Mouse (Mus musculus) MEL (cell line): ENCODE data around the gene Ap1s3. TPM values are rescaled to one million over a fixed set of nuclear protein-coding genes. Genes with fewer than 3 reads are reported as not detected.

Source experiments
- DNase-seq: peaks from one replicate; pipeline ENCODE4 v3.0.0; 2011; ENCODE audit warnings: low read depth, low spot score
- H3K27ac ChIP-seq: 2 replicates; pipeline ENCODE4 v1.5.1; 2012; ENCODE audit warnings: low read depth, mild to moderate bottlenecking, control low read depth, low read length, moderate library complexity; ENCODE audit not compliant: control insufficient read depth
- H3K27me3 ChIP-seq, 2 experiments: fragments of 150-350 bp in 1 of 2; sonication (generic) in 1 of 2; 2 replicates each; pipeline ENCODE4 v1.6.1; 2012; ENCODE audit warnings: low read length in 2 of 2, mild to moderate bottlenecking in 2 of 2, improper control_type of control experiment in 1 of 2, moderate library complexity in 1 of 2; ENCODE audit not compliant: insufficient read depth in 2 of 2, control insufficient read depth in 1 of 2
- H3K36me3 ChIP-seq, 2 experiments: 2 replicates each; pipeline ENCODE4 v1.6.1; 2012 to 2014; ENCODE audit warnings: low read length in 2 of 2, improper control_type of control experiment in 1 of 2, inconsistent platforms in 1 of 2, mild to moderate bottlenecking in 1 of 2; ENCODE audit not compliant: insufficient read depth in 2 of 2, control insufficient read depth in 1 of 2
- H3K4me1 ChIP-seq, 2 experiments: fragments of 150-350 bp in 1 of 2; sonication (generic) in 1 of 2; 2 replicates each; pipeline ENCODE4 v1.6.1; 2012; ENCODE audit warnings: low read length in 2 of 2, improper control_type of control experiment in 1 of 2, mild to moderate bottlenecking in 1 of 2; ENCODE audit not compliant: insufficient read depth in 2 of 2, control insufficient read depth in 1 of 2
- H3K4me3 ChIP-seq, 2 experiments: fragments of 150-350 bp in 1 of 2; sonication (generic) in 1 of 2; 2 replicates each; pipeline ENCODE4 v1.5.1; 2012; ENCODE audit warnings: low read depth in 2 of 2, low read length in 2 of 2, mild to moderate bottlenecking in 2 of 2, moderate library complexity in 2 of 2, control low read depth in 1 of 2, improper control_type of control experiment in 1 of 2; ENCODE audit not compliant: control insufficient read depth in 1 of 2, insufficient read depth in 1 of 2
- H3K79me2 ChIP-seq: 2 replicates; pipeline ENCODE4 v1.6.1; 2012; ENCODE audit warnings: mild to moderate bottlenecking, low read length, moderate library complexity; ENCODE audit not compliant: control insufficient read depth, poor library complexity, insufficient read depth
- H3K9ac ChIP-seq: 2 replicates; pipeline ENCODE4 v1.6.1; 2012; ENCODE audit warnings: low read depth, mild to moderate bottlenecking, control low read depth, low read length, moderate library complexity; ENCODE audit not compliant: control insufficient read depth, poor library complexity, severe bottlenecking
- H3K9me3 ChIP-seq: fragments of 150-350 bp; sonication (generic); replicated peaks from 2 replicates; pipeline ENCODE4 v1.6.1; 2012; ENCODE audit warnings: mild to moderate bottlenecking, low read length, improper control_type of control experiment, moderate library complexity; ENCODE audit not compliant: insufficient read depth
- CHD2 ChIP-seq: IDR thresholded peaks from 2 replicates; pipeline ENCODE4 v1.6.1; 2011; ENCODE audit warnings: low read length, improper control_type of control experiment
- CTCF ChIP-seq, 3 experiments: IDR thresholded peaks in 2 of 3; conservative IDR thresholded peaks in 1 of 3; 2 replicates each; pipeline ENCODE4 v1.5.1; 2011 to 2012; ENCODE audit warnings: low read length in 3 of 3, low read depth in 2 of 3, mild to moderate bottlenecking in 2 of 3, improper control_type of control experiment in 1 of 3, inconsistent platforms in 1 of 3, mixed read lengths in 1 of 3, moderate library complexity in 1 of 3; ENCODE audit not compliant: control insufficient read depth in 1 of 3, insufficient read depth in 1 of 3, poor library complexity in 1 of 3, severe bottlenecking in 1 of 3
- E2F4 ChIP-seq: IDR thresholded peaks from 2 replicates; pipeline ENCODE4 v1.6.1; 2011; ENCODE audit warnings: low read depth, low read length, improper control_type of control experiment, borderline replicate concordance
- EP300 ChIP-seq, 2 experiments: IDR thresholded peaks; 2 replicates each; pipeline ENCODE4 v1.6.1; 2011; ENCODE audit warnings: improper control_type of control experiment in 2 of 2, low read length in 2 of 2, low read depth in 1 of 2, mild to moderate bottlenecking in 1 of 2
- ETS1 ChIP-seq: IDR thresholded peaks from 2 replicates; pipeline ENCODE4 v1.6.1; 2012; ENCODE audit warnings: low read depth, mild to moderate bottlenecking, inconsistent platforms, low read length, improper control_type of control experiment, moderate library complexity
- HCFC1 ChIP-seq: IDR thresholded peaks from 2 replicates; pipeline ENCODE4 v1.6.1; 2012; ENCODE audit warnings: low read depth, mild to moderate bottlenecking, inconsistent platforms, low read length, improper control_type of control experiment, moderate library complexity
- JUND ChIP-seq: IDR thresholded peaks from 2 replicates; pipeline ENCODE4 v1.6.1; 2011; ENCODE audit warnings: low read depth, mild to moderate bottlenecking, improper control_type of control experiment, low read length
- KAT2A ChIP-seq: conservative IDR thresholded peaks from 2 replicates; pipeline ENCODE4 v1.6.1; 2012; ENCODE audit warnings: low read depth, low read length, improper control_type of control experiment, inconsistent platforms
- MAZ ChIP-seq: IDR thresholded peaks from 2 replicates; pipeline ENCODE4 v1.6.1; 2012; ENCODE audit warnings: low read depth, mild to moderate bottlenecking, inconsistent platforms, low read length, improper control_type of control experiment
- MYB ChIP-seq: IDR thresholded peaks from 2 replicates; pipeline ENCODE4 v1.6.1; 2011; ENCODE audit warnings: mild to moderate bottlenecking, low read depth, low read length, improper control_type of control experiment
- NRF1 ChIP-seq: IDR thresholded peaks from 2 replicates; pipeline ENCODE4 v1.6.1; 2014; ENCODE audit warnings: low read depth, mild to moderate bottlenecking, inconsistent platforms, low read length, improper control_type of control experiment, moderate library complexity; ENCODE audit not compliant: poor library complexity, insufficient read depth, severe bottlenecking
- POLR2AphosphoS5 ChIP-seq: IDR thresholded peaks from 2 replicates; pipeline ENCODE4 v1.6.1; 2012; ENCODE audit warnings: low read depth, borderline replicate concordance, mild to moderate bottlenecking, inconsistent platforms, low read length, moderate library complexity, mixed read lengths
- RAD21 ChIP-seq: IDR thresholded peaks from 2 replicates; pipeline ENCODE4 v1.6.1; 2011; ENCODE audit warnings: mild to moderate bottlenecking, low read depth, low read length, improper control_type of control experiment
- RCOR1 ChIP-seq: IDR thresholded peaks from 2 replicates; pipeline ENCODE4 v1.6.1; 2012; ENCODE audit warnings: low read depth, mild to moderate bottlenecking, inconsistent platforms, low read length, improper control_type of control experiment
- SIN3A ChIP-seq: IDR thresholded peaks from 2 replicates; pipeline ENCODE4 v1.6.1; 2012; ENCODE audit warnings: low read length, improper control_type of control experiment, inconsistent platforms
- UBTF ChIP-seq: IDR thresholded peaks from 2 replicates; pipeline ENCODE4 v1.6.1; 2012; ENCODE audit warnings: low read depth, mild to moderate bottlenecking, inconsistent platforms, low read length, improper control_type of control experiment, moderate library complexity, borderline replicate concordance; ENCODE audit not compliant: insufficient read depth
- USF1 ChIP-seq: IDR thresholded peaks from 2 replicates; pipeline ENCODE4 v1.6.1; 2014; ENCODE audit warnings: low read depth, mild to moderate bottlenecking, inconsistent platforms, low read length, improper control_type of control experiment, moderate library complexity
- USF2 ChIP-seq, 2 experiments: IDR thresholded peaks; 2 replicates each; pipeline ENCODE4 v1.6.1; 2011 to 2012; ENCODE audit warnings: improper control_type of control experiment in 2 of 2, low read length in 2 of 2, borderline replicate concordance in 1 of 2, inconsistent platforms in 1 of 2, low read depth in 1 of 2, mild to moderate bottlenecking in 1 of 2; ENCODE audit not compliant: insufficient read depth in 1 of 2
- ZC3H11A ChIP-seq: IDR thresholded peaks from 2 replicates; pipeline ENCODE4 v1.6.1; 2012; ENCODE audit warnings: low read depth, mild to moderate bottlenecking, inconsistent platforms, low read length, improper control_type of control experiment
- ZKSCAN1 ChIP-seq: IDR thresholded peaks from 2 replicates; pipeline ENCODE4 v1.6.1; 2012; ENCODE audit warnings: low read depth, mild to moderate bottlenecking, inconsistent platforms, low read length, improper control_type of control experiment, moderate library complexity
- ZNF384 ChIP-seq: IDR thresholded peaks from 2 replicates; pipeline ENCODE4 v1.6.1; 2012; ENCODE audit warnings: low read depth, mild to moderate bottlenecking, inconsistent platforms, low read length, improper control_type of control experiment
- polyA plus RNA-seq, 2 experiments: library from polyadenylated mRNA; stranded (reverse) in 1 of 2; unstranded in 1 of 2; fragments of >175 nt in 1 of 2; fragments of >200 nt in 1 of 2; gene quantifications; 2 replicates each; pipeline versions ENCODE4 v1.2.1 to v1.2.4; 2012; ENCODE audit warnings: low replicate concordance in 2 of 2, low read depth in 1 of 2; ENCODE audit not compliant: insufficient read length in 2 of 2, insufficient read depth in 1 of 2, missing spikeins in 1 of 2
- total RNA-seq: library from RNA; depleted of rRNA; stranded (reverse); fragments of 300-350 nt; gene quantifications from 2 replicates; pipeline ENCODE4 v1.2.3, GENCODE M21; 2012

Gene Ap1s3
- total and polyA plus RNA-seq, 3 experiments: 4.3 to 50.6 (median 19.0) TPM

DNA sequence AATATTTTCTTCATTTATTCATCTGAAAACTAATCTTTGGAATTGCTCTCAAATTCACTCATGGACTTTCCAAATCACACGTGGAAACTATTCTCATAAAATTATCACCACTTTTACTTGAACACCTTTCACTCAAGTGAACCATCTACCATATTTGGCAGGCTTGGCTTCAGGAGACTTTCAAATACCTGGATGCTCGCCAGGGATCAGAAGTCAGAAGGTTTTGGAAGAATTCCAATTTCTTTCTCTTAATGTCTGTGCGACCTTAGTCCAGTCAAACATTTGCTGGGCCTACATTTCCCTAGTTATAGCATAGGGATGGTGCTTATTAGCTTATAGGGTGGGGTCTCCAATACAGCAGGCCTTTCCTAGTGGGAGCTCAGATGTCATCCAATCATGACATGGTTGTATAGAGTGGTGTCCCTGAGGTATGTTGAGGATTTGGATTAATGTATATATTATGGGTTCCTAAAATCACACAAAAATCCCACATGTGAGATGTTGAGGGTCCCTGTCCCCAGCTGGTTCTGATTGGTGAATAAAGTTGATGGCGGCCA, 79.0 kb downstream of the Ap1s3 start:
- Histone ChIP-seq H3K27ac (no peak overlapping the region), H3K4me3 (no peak overlapping the region), H3K79me2 (no peaks in the 10 kb centered on the region), H3K4me1 (no peaks in the 10 kb centered on the region), H3K9me3 (no peaks in the 10 kb centered on the region), H3K27me3 (no peaks in the 10 kb centered on the region), H3K36me3 (no peaks in the 10 kb centered on the region), H3K9ac (no peak overlapping the region)
- no peak for DNase-seq
- TF ChIP-seq ZKSCAN1 (no peak), MAZ (no peak), USF1 (no peak), SIN3A (no peak)

DNA sequence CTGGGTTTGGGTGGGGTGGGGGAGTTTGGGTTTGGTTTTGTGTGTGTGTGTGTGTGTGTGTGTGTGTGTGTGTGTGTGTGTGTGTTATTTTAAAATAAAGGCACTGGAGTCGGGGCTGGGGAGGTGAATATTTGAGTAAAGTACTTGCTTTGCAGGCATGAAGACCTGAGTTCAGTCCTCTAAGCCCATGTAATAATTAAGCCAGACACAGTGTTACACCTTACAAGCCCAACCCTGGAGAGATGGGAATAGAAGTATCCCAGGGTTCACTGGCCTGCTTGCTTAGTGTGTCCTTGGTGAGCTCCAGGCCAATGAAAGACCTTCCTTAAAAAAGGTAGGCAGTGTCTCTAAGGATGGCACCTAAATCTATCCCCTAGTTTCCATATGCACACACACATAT, 80.7 kb downstream of the Ap1s3 start:
- no peaks in the 10 kb centered on the region for H3K79me2 ChIP-seq
- no peaks in the 10 kb centered on the region for H3K9me3 ChIP-seq
- no peak for DNase-seq
- H3K4me3 ChIP-seq: no peak overlapping the region
- no peak overlapping the region for H3K27ac ChIP-seq
- H3K27me3 ChIP-seq: no peaks in the 10 kb centered on the region
- no peaks in the 10 kb centered on the region for H3K4me1 ChIP-seq
- TF ChIP-seq POLR2AphosphoS5 (no peak), JUND (no peak)
- H3K36me3 ChIP-seq: no peaks in the 10 kb centered on the region
- no peak overlapping the region for H3K9ac ChIP-seq

DNA sequence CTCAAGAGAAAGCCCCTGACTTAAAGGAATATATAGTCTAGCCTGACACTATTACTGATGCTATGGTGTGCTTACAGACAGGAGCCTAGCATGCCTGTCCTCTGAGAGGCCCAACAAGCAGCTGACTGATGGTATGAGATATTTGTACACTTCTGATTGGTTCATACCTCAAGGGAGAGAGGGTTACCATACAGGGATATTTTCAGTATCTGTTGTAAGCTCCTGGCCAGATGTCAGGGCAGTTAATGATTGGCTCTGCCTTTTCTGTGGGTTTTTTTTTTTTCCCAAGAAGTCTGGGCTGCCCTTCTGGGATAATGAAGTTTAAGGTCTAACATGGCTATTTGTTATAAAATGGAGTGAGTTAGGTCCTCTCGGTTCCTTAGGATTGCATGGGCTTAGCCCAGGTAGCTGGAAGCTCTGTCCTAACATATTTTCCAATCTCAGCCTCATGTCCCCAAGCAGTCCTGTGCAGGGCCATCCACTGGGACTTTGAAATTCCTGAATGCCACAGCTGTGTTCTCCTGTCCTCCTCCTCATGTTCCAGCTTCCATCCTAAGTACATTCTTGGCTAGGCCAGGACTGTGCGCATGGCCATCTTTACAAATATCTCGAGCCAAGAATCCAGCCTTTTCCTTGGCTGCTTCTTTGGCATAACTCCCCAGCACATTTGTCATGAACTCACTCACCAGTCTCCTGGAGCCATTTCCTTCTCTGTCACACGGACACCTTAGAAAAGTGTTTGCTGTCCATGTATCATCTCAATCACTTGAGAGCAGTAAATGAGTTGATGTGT, 81.6 kb downstream of the Ap1s3 start:
- Histone ChIP-seq H3K79me2 (no peaks in the 10 kb centered on the region), H3K27ac (no peak overlapping the region), H3K4me3 (no peak overlapping the region), H3K36me3 (no peaks in the 10 kb centered on the region), H3K27me3 (no peaks in the 10 kb centered on the region), H3K4me1 (no peaks in the 10 kb centered on the region), H3K9ac (no peak overlapping the region), H3K9me3 (no peaks in the 10 kb centered on the region)
- no peak for TF ChIP-seq RCOR1
- TF ChIP-seq ETS1: no peak
- no peak for TF ChIP-seq ZC3H11A
- TF ChIP-seq CTCF (IDR thresholded peaks at IDR 0.05 in 2 of 3, conservative IDR thresholded peaks at IDR 0.05 in 1 of 3; ENCODE audit: control insufficient read depth in 1 of 3, insufficient read depth in 1 of 3, low read depth in 2 of 3, low read length in 3 of 3, poor library complexity in 1 of 3, severe bottlenecking in 1 of 3): no peak
- TF ChIP-seq ZNF384: no peak
- no peak for TF ChIP-seq CHD2
- TF ChIP-seq USF1: no peak
- TF ChIP-seq HCFC1: no peak
- no peak for TF ChIP-seq SIN3A
- no peak for TF ChIP-seq JUND
- no peak for TF ChIP-seq UBTF
- no peak for TF ChIP-seq USF2 (IDR thresholded peaks at IDR 0.05; ENCODE audit: borderline replicate concordance in 1 of 2, insufficient read depth in 1 of 2, low read depth in 1 of 2, low read length in 2 of 2)
- TF ChIP-seq ZKSCAN1: no peak
- no peak for TF ChIP-seq EP300 (IDR thresholded peaks at IDR 0.05; ENCODE audit: low read depth in 1 of 2, low read length in 2 of 2)
- TF ChIP-seq E2F4: no peak
- TF ChIP-seq NRF1: no peak
- TF ChIP-seq RAD21: no peak
- no peak for TF ChIP-seq MYB
- TF ChIP-seq POLR2AphosphoS5: no peak
- no peak for TF ChIP-seq KAT2A
- no peak for DNase-seq
